Mouse (Mus musculus) heart, embryonic 12.5 days (tissue): ENCODE measurements around the gene Rgs7. TPM values are rescaled to one million over a fixed set of nuclear protein-coding genes. Genes with fewer than 3 reads are reported as not detected.

Experiments used
- ATAC-seq: fragments of 200-750 bp; cut with Nextera tagmentation; 2 replicates; pipeline ENCODE4 v1.8.0; 2017; ENCODE audit warnings: moderate TSS enrichment, moderate library complexity; ENCODE audit not compliant: insufficient number of reproducible peaks, low FRiP score
- H3K27ac ChIP-seq: fragments of 300-500 bp; sonication (generic); 2 replicates; pipeline ENCODE4 v1.5.1; 2016; ENCODE audit warnings: mild to moderate bottlenecking, moderate library complexity; ENCODE audit not compliant: poor library complexity, severe bottlenecking
- H3K27me3 ChIP-seq: fragments of 300-500 bp; sonication (generic); replicated peaks from 2 replicates; pipeline ENCODE4 v1.6.1; 2016; ENCODE audit warnings: mild to moderate bottlenecking, moderate library complexity
- H3K36me3 ChIP-seq: fragments of 300-500 bp; sonication (generic); 2 replicates; pipeline ENCODE4 v1.6.1; 2016; ENCODE audit warnings: mild to moderate bottlenecking, moderate library complexity
- H3K4me1 ChIP-seq: fragments of 300-500 bp; sonication (generic); replicated peaks from 2 replicates; pipeline ENCODE4 v1.6.1; 2016; ENCODE audit warnings: mild to moderate bottlenecking
- H3K4me2 ChIP-seq: fragments of 300-500 bp; sonication (generic); 2 replicates; pipeline ENCODE4 v1.6.1; 2016; ENCODE audit warnings: mild to moderate bottlenecking, moderate library complexity
- H3K4me3 ChIP-seq: fragments of 300-500 bp; sonication (generic); 2 replicates; pipeline ENCODE4 v1.5.1; 2016; ENCODE audit warnings: mild to moderate bottlenecking
- H3K9ac ChIP-seq: fragments of 300-500 bp; sonication (generic); 2 replicates; pipeline ENCODE4 v1.6.1; 2016; ENCODE audit warnings: mild to moderate bottlenecking, moderate library complexity
- H3K9me3 ChIP-seq: fragments of 300-500 bp; sonication (generic); replicated peaks from 2 replicates; pipeline ENCODE4 v1.6.1; 2016; ENCODE audit warnings: mild to moderate bottlenecking, moderate library complexity
- WGBS: fragments of 180-500 bp; shearing (Covaris S2); methylation state at CpG from one replicate; pipeline ENCODE4 v1.1.7; 2016; 5-methylcytosine and 5-hydroxymethylcytosine counted together
- polyA plus RNA-seq: library from polyadenylated mRNA; unstranded; fragments of >200 nt; fragmentation: Nextera tagmentation; extraction: Ambion mirVana; gene quantifications from 2 replicates; pipeline ENCODE4 v1.2.1, GENCODE M21; 2016

The Rgs7 gene
- 0.72 and 1.4 TPM in 2 replicates for polyA plus RNA-seq

DNA sequence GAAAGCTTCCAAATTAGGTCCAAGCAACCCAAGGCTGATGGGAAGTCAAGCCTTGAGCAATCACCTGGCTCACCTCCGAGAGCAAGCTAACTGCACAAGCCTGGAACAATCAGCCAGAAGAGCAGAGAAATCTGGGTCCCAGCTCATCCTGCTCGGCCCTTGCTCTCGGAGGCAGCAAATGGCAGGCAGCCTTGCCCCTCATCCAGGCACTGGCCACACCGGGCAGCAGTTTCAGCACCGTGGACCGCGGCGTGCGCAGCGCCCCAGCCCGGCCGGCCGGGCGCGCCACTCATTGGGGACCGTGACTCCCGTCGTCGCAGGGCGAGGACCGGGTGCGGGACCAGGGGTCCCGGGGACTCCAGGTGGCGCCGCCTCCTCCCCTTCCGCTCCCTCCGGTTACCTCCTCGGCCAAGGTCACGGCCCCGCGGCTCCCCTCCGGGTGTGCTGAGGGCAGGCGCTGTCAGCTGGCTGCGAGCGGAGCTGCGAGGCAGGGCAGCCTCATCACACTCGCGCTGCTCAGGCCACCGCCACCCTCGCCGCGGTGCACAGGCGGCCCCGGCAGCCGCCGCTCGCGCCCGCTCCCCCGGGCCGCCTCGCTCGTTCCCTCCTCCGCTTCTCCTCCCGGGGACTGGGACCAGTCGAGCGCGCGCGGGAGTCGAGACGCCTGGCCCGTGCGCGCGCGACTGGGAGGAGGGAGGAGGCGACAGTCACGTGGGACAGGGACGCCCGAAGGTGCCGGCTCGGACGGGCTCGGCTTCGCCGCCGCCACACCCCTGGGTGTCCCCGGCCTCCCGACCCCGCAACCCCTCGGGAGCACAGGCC, at the start of gene Rgs7:
Gene Rgs7, minus strand, starts transcription at position 640 of the 822 bp plus-strand sequence.
- Histone ChIP-seq H3K36me3 (no peaks in the 10 kb centered on the region), H3K9me3 (no peaks in the 10 kb centered on the region), H3K27me3 (peaks cover 29% of the 10 kb centered on the region), H3K9ac (peak within 1 kb of the TSS; percentile 66), H3K27ac (no peak within 1 kb of the TSS), H3K4me2 (peak within 1 kb of the TSS; percentile 98), H3K4me1 (0 out of 2 replicates have a peak, but pooled peaks cover 3% of the 10 kb centered on the region), H3K4me3 (peak within 1 kb of the TSS; percentile 62)
- 1% methylated on average over 72 of the region's 82 CpGs for WGBS
- ATAC-seq = peak; percentile 86

DNA sequence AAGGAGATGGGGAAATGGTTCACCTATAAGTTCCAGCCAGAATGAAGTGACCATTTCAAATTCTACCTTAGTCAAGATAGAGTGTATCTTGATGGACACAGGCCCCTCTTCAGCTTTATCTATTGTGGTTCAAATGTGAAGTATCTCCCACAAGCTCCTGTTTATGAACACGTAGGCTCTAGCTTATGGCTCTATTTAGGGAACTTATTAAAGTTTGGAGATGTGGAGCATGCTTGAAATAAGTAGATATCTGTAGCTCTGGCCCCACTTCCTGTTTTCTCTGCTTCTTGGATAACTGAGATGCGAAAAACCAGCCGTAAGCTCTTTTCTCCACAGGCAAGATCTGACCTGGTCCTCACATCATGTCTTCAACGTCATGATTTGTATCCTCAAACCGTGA, 48.4 kb upstream of the Rgs7 start:
- WGBS = 81% methylated on average over 5 of the region's 5 CpGs
- no peaks in the 10 kb centered on the region for H3K27me3 ChIP-seq
- no peaks in the 10 kb centered on the region for H3K36me3 ChIP-seq

DNA sequence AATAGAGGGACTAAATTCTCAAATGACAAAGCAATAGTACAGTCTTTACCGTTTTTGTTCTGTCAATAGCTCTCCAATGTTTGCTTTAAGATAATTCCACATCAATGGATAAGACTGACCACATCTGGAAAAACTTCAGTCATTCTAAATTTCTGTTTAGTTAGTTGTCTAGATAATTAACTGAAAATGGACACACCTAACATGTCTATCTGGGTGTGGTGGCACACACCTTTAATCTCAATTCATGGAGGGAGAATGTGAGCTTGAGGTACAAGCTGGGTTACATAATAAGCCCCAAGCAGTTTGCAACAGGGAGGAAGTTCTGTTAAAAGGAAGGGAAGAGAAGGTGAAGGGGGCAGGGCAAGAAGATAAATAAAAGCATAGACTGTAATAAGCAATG, 45.0 kb upstream of the Rgs7 start:
- H3K9me3 ChIP-seq = peaks cover 3% of the 10 kb centered on the region; the same call in 1 of the 2 replicates
- no peak overlapping the region for H3K9ac ChIP-seq
- no peak overlapping the region for H3K4me3 ChIP-seq
- ATAC-seq = no peak
- 49% methylated on average over 1 of the region's 1 CpGs for WGBS
- H3K27me3 ChIP-seq = no peaks in the 10 kb centered on the region
- H3K36me3 ChIP-seq = no peaks in the 10 kb centered on the region
- no peaks in the 10 kb centered on the region for H3K4me1 ChIP-seq
- H3K27ac ChIP-seq = no peak overlapping the region
- no peak overlapping the region for H3K4me2 ChIP-seq

More for the DNA sequence above, 48.4 kb upstream of the Rgs7 start:
- H3K27ac ChIP-seq = no peak overlapping the region
- peaks cover 7% of the 10 kb centered on the region; the same call in 1 of the 2 replicates for H3K9me3 ChIP-seq
- H3K4me2 ChIP-seq = no peak overlapping the region
- H3K9ac ChIP-seq = no peak overlapping the region
- ATAC-seq = no peak
- no peak overlapping the region for H3K4me3 ChIP-seq
- no peaks in the 10 kb centered on the region for H3K4me1 ChIP-seq

DNA sequence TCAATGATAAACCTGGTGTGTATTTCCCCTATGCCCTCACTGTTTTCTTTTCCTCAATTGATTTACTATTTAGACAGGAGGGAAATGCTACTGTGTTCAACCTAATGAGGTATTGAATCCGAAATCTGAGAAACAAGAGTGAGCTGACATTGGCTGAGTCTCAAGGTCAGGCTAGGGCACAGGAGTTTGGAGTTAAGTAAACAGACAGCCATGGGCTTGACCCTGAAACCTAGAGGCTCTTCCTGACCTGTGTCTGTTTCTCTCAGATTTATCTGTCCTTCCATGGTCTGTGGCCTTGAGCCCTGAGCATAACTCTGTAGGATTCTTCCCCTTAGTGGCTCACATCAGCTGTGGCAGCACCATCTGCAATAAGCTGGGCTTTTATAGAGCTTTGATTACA, 37.6 kb upstream of the Rgs7 start:
- no peaks in the 10 kb centered on the region for H3K9me3 ChIP-seq
- ATAC-seq = no peak
- H3K4me3 ChIP-seq = no peak overlapping the region
- 56% methylated on average over 1 of the region's 1 CpGs for WGBS
- H3K9ac ChIP-seq = no peak overlapping the region
- no peaks in the 10 kb centered on the region for H3K36me3 ChIP-seq
- no peaks in the 10 kb centered on the region for H3K27me3 ChIP-seq
- H3K4me1 ChIP-seq = no peaks in the 10 kb centered on the region
- H3K4me2 ChIP-seq = no peak overlapping the region
- no peak overlapping the region for H3K27ac ChIP-seq

DNA sequence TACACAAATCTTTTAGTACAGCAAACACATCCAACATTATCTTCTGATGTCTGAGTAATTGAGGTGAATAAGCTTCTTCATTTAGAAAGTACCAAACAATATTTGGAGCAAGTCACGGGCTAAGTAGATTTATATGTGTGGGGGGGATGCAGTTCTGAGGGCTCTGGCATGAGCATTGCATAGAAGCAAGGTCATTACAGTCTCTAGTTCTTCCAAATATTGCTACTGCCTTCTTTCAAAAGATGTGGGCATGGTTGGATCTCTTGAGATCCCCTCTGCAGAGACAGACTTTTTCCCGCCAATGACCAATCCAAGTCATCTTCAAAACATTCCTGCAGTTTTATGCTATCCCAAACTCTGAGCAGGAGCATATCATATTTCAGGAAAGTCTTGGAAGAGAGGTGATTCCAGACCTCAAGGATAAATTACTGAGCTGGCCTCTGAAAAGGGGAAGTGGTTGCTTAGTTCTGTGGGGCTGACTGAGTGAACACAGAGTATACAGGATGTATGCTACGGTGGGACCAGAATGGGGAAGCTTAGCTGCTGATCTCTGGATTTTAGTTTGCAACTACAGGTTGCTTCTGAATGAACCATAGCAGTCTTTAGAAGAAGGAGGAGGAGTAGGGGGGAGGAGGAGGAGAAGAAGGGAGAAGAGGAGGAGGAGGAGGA, 32.5 kb upstream of the Rgs7 start:
- no peak overlapping the region for H3K4me3 ChIP-seq
- H3K9ac ChIP-seq = no peak overlapping the region
- no peaks in the 10 kb centered on the region for H3K4me1 ChIP-seq
- no peak overlapping the region for H3K27ac ChIP-seq
- H3K36me3 ChIP-seq = no peaks in the 10 kb centered on the region
- no peaks in the 10 kb centered on the region for H3K27me3 ChIP-seq
- H3K4me2 ChIP-seq = no peak overlapping the region
- no peaks in the 10 kb centered on the region for H3K9me3 ChIP-seq
- no peak for ATAC-seq
- WGBS = 79% methylated on average over 3 of the region's 3 CpGs

DNA sequence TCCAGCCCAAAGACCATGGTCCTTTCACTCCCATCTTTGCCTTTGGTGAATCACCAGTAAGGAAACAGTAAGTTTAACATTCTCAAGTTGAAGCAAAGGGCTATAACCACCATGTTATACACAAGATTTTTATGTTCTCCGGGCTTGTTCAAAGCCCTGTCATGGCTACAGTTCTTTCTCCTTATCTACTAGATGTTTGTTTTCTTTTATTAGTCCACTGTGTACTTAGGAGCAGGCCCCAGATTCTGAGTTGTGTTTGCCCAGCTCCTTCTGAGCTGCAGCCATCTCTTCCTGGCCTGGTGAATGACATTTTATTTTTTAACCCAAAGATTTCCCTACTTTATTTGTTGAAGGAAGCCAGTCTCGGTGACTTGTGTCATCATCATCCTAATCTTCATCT, 31.3 kb upstream of the Rgs7 start:
- Histone ChIP-seq H3K27ac (no peak overlapping the region), H3K4me1 (no peaks in the 10 kb centered on the region), H3K4me3 (no peak overlapping the region), H3K27me3 (no peaks in the 10 kb centered on the region), H3K4me2 (no peak overlapping the region), H3K36me3 (no peaks in the 10 kb centered on the region), H3K9me3 (no peaks in the 10 kb centered on the region), H3K9ac (no peak overlapping the region)
- ATAC-seq = no peak
- WGBS = 69% methylated on average over 2 of the region's 2 CpGs

DNA sequence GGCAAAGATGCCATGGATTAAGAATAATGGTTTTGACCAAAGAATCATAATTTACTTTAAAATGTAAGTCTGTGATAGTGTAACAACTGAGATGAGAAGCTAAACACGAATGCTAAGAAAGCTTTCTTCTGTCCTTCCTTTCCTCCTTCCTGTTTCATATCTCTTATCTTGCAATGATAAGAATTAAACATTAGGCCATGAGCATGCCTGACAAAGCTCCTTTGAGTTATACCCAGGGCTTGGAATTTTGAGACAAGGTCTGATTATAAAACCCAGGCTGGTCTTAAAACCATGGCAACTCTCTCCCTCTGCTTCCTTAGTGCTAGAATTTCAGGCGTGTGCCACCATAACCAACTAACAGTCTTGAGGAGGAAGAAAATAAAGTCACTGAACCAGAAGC, 22.2 kb upstream of the Rgs7 start:
- H3K27me3 ChIP-seq = no peaks in the 10 kb centered on the region
- WGBS = 36% methylated on average over 2 of the region's 2 CpGs
- no peak overlapping the region for H3K9ac ChIP-seq
- no peak overlapping the region for H3K4me3 ChIP-seq
- H3K4me2 ChIP-seq = no peak overlapping the region
- peaks cover 6% of the 10 kb centered on the region; the same call in 1 of the 2 replicates for H3K4me1 ChIP-seq
- no peak for ATAC-seq
- no peak overlapping the region for H3K27ac ChIP-seq
- H3K36me3 ChIP-seq = no peaks in the 10 kb centered on the region
- no peaks in the 10 kb centered on the region for H3K9me3 ChIP-seq

DNA sequence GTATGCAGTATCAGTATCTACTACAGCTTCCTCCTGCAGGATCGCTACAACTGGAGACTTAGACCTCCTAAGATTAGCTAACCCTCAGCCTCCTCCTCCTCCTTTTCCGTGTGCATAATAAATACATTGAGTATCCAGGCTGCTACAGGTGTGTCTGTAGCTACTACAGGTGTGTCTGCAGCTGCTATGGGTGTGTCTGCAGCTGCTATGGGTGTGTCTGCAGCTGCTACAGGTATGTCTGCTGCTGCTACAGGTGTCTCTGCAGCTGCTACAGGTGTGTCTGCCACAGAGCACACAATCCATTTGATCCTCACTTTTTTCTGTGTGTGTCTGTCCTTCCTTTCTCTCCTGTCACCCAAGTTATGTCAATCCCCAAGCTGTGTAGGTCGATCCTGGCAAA, 19.9 kb upstream of the Rgs7 start:
- Histone ChIP-seq H3K36me3 (no peaks in the 10 kb centered on the region), H3K4me2 (no peak overlapping the region), H3K9ac (no peak overlapping the region), H3K27ac (no peak overlapping the region), H3K27me3 (no peaks in the 10 kb centered on the region), H3K4me1 (peaks cover 6% of the 10 kb centered on the region; the same call in 1 of the 2 replicates), H3K4me3 (no peak overlapping the region), H3K9me3 (no peaks in the 10 kb centered on the region)
- no peak for ATAC-seq
- 57% methylated on average over 3 of the region's 3 CpGs for WGBS

DNA sequence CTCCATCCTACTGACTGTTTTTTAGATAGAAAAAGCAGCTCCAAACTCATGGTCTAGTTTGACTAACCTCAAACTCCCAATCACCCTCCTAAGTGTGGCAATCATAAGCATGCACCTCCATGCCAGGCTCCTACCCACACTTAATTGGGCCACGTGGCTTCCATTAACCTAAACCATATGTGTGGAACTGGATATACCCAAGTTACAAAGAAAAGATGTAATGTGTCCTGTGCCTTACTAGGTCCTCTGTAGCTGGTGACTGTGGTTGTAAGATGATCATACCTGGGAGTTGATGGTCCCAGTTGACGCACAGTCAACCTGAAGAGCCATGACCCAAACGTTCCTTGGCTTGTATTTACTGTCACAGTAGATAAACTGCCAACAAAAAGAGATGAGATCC, 17.7 kb upstream of the Rgs7 start:
- no peak for ATAC-seq
- 81% methylated on average over 3 of the region's 3 CpGs for WGBS
- Histone ChIP-seq H3K9ac (no peak overlapping the region), H3K4me2 (no peak overlapping the region), H3K27ac (no peak overlapping the region), H3K36me3 (no peaks in the 10 kb centered on the region), H3K9me3 (no peaks in the 10 kb centered on the region), H3K4me1 (peaks cover 2% of the 10 kb centered on the region; the same call in 1 of the 2 replicates), H3K27me3 (no peaks in the 10 kb centered on the region), H3K4me3 (no peak overlapping the region)

DNA sequence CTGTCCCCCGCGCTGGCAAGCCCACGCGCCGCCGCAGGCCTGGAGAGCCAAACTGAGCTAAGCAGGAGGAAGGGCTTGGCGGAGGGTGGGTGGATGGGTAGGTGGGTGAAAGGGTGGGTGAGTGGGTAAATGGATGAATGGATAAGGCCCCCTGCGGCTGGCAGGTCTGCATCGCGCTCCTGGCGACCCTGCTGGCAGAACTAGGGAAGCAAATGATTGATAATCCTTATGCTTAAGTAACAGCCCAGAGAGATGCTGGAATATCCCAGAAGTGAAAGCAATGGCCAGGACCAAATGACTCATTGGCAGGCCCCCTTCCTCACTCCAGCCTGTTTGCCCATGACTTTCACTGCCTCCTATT, 363 bp upstream of the Rgs7 start:
- Histone ChIP-seq H3K9ac (peak overlapping the region; percentile 66), H3K4me3 (peak overlapping the region; percentile 62), H3K27ac (no peak overlapping the region), H3K27me3 (peaks cover 29% of the 10 kb centered on the region), H3K9me3 (no peaks in the 10 kb centered on the region), H3K36me3 (no peaks in the 10 kb centered on the region), H3K4me2 (peak overlapping the region; percentile 98), H3K4me1 (0 out of 2 replicates have a peak, but pooled peaks cover 3% of the 10 kb centered on the region)
- ATAC-seq = no peak; the same call in 1 of the 2 replicates
- WGBS = 2% methylated on average over 11 of the region's 11 CpGs

DNA sequence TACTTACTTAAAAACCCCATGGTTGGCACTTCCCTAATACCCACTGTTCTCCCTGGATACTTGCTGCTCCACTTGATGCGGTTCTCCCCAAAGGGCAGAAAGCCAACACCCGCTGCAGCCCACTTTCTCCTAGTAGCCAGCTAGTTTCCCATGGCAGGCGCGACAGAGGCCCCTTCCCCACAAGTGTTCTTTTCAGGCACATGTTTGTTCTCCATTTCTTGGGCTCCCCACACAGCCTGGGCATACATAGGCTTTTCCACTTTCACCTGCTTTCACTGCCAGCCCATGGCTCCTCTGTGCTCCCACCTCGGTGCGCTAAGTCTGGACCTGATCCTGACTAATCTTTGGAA, 814 bp downstream of the Rgs7 start:
- H3K27ac ChIP-seq = no peak overlapping the region
- H3K9me3 ChIP-seq = no peaks in the 10 kb centered on the region
- no peak for ATAC-seq
- 19% methylated on average over 6 of the region's 6 CpGs for WGBS
- no peak overlapping the region for H3K9ac ChIP-seq
- peaks cover 29% of the 10 kb centered on the region for H3K27me3 ChIP-seq
- H3K4me3 ChIP-seq = peak overlapping the region; percentile 62
- H3K4me2 ChIP-seq = peak overlapping the region; percentile 98
- 0 out of 2 replicates have a peak, but pooled peaks cover 3% of the 10 kb centered on the region for H3K4me1 ChIP-seq
- no peaks in the 10 kb centered on the region for H3K36me3 ChIP-seq
